Mouse (Mus musculus) layer of hippocampus, postnatal 25 days (tissue): ENCODE results near the gene Krtcap3. TPM values are rescaled to one million over a fixed set of nuclear protein-coding genes. Genes with fewer than 3 reads are reported as not detected.

Source experiments
- DNase-seq, 2 experiments: peaks; one replicate each; pipeline ENCODE4 v3.0.0; 2022; ENCODE audit warnings: mixed read lengths in 2 of 2, low spot score in 1 of 2; ENCODE audit errors: extremely low spot score in 1 of 2
- total RNA-seq, 2 experiments: library from RNA; stranded (reverse); gene quantifications; 2 replicates each; pipeline ENCODE4 v1.2.3; 2021

Gene Krtcap3
- total RNA-seq, 2 experiments from 2014 or later = 2.0 to 3.1 TPM

- no peak for DNase-seq
Measured at GRCm38 (mm10) chr5:31297981-31298380, 46.5 kb downstream of the Krtcap3 start.

- DNase-seq = no peak
Measured at GRCm38 (mm10) chr5:31298486-31298885, 47.0 kb downstream of the Krtcap3 start.

DNA sequence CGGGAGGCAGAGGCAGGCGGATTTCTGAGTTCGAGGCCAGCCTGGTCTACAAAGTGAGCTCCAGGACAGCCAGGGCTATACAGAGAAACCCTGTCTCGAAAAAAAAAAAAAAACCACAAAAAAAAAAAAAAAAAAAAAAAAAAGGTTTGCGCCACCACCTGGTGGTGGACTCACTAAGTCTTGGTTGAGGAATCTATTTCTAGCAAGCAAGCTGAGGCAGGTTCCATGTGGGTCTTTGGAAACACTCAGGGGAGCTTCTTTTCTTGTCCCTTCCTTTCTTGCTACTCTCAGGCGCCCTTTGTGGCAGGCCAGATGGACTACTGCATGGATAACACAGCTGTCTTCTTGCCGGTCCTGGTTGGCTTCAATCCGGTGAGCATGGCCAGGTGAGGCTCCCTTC, 50.4 kb downstream of the Krtcap3 start:
- DNase-seq = no peak

Other genes starting within 250 kb of the Krtcap3 start
- 10 to 100 TPM; 69.4 to 78.9 TPM for gene Atraid, start 203.4 kb upstream of the Krtcap3 start, total RNA-seq
- gene Slc5a6, start 202.8 kb upstream of the Krtcap3 start, total RNA-seq = 10 to 100 TPM; 14.2 to 15.3 TPM
- gene Cad, start 196.9 kb upstream of the Krtcap3 start, total RNA-seq = 10 to 100 TPM; 16.9 to 18.0 TPM
- gene Dnajc5g, start 145.4 kb upstream of the Krtcap3 start, total RNA-seq = not detected
- gene Slc30a3, start 143.5 kb upstream of the Krtcap3 start, total RNA-seq = 10 to 100 TPM; 78.9 to 86.5 TPM
- not detected for gene Trim54, start 135.0 kb upstream of the Krtcap3 start, total RNA-seq
- not detected for gene Ucn, start 112.9 kb upstream of the Krtcap3 start, total RNA-seq
- 10 to 100 TPM; 55.0 to 59.0 TPM for gene Mpv17, start 97.4 kb upstream of the Krtcap3 start, total RNA-seq
- 1 to 10 TPM; 1.6 to 2.8 TPM for gene Gm29609, start 71.8 kb upstream of the Krtcap3 start, total RNA-seq
- 10 to 100 TPM; 50.8 to 77.4 TPM for gene Gtf3c2, start 71.5 kb upstream of the Krtcap3 start, total RNA-seq
- 10 to 100 TPM; 76.8 to 83.9 TPM for gene Snx17, start 58.5 kb upstream of the Krtcap3 start, total RNA-seq
- 10 to 100 TPM; 46.8 to 56.7 TPM for gene Eif2b4, start 58.3 kb upstream of the Krtcap3 start, total RNA-seq
- gene Zfp513, start 49.4 kb upstream of the Krtcap3 start, total RNA-seq = 10 to 100 TPM; 25.7 to 31.5 TPM
- 10 to 100 TPM; 77.0 to 77.2 TPM for gene Ppm1g, start 31.0 kb upstream of the Krtcap3 start, total RNA-seq
- 10 to 100 TPM; 83.5 to 88.5 TPM for gene Nrbp1, start 10.8 kb upstream of the Krtcap3 start, total RNA-seq
- not detected for gene Gm9970, start 10.5 kb upstream of the Krtcap3 start, total RNA-seq
- 10 to 100 TPM; 72.9 to 81.8 TPM for gene Ift172, start 39.4 kb downstream of the Krtcap3 start, total RNA-seq
- gene Fndc4, start 44.4 kb downstream of the Krtcap3 start, total RNA-seq = 100 to 1,000 TPM; 172 to 175 TPM
- under 1 TPM in 1 of 2 experiments, not detected in 1; 0.31 TPM for gene Gckr, start 45.8 kb downstream of the Krtcap3 start, total RNA-seq
- gene Zfp512, start 200.7 kb downstream of the Krtcap3 start, total RNA-seq = 10 to 100 TPM; 43.5 to 43.9 TPM
- gene 4930548H24Rik, start 234.0 kb downstream of the Krtcap3 start, total RNA-seq = under 1 TPM in 1 of 2 experiments, not detected in 1; 0.21 TPM
- 10 to 100 TPM; 31.8 to 34.1 TPM for gene Gpn1, start 243.1 kb downstream of the Krtcap3 start, total RNA-seq